Mouse (Mus musculus) E14TG2a.4 (cell line): ENCODE measurements at regions not wholly inside any gene's neighbourhood (a gene's known extent, or its start where the extent isn't known, plus 50 kb on each side); places are given as distances from the start of the nearest gene placed in this dataset.

ENCODE experiments used
- CTCF ChIP-seq: conservative IDR thresholded peaks from 2 replicates; pipeline ENCODE4 v1.5.1; 2014; ENCODE audit warnings: low read length
- NANOG ChIP-seq: IDR thresholded peaks from 2 replicates; pipeline ENCODE4 v1.6.1; 2014; ENCODE audit warnings: borderline replicate concordance, low read length, mixed read lengths
- POU5F1 ChIP-seq: IDR thresholded peaks from 2 replicates; pipeline ENCODE4 v1.6.1; 2014; ENCODE audit warnings: low read length, borderline replicate concordance

DNA sequence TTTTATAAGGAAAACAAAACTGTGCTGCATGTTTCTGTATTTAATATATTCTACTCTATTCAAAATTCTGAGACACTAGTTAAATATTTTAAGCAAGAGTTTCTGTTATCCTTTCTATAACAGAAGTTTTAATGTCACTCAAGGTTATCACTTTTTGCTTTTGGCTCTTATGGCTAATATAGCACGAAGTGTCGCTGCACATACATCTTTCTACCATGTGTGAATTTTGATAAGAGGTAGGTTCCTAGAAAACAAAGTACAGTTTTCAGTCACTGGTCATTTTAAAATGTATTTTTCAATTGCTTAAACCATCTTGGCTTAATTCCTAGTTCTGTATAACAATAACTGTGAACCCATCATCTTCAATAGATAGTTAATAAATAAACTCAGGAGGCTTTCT is 129.1 kb upstream of the B430305J03Rik start:
- TF ChIP-seq CTCF: no peak
- no peak for TF ChIP-seq POU5F1
- no peak for TF ChIP-seq NANOG
